Mouse (Mus musculus): Measurements from ENCODE around the gene Msh3. TPM values are rescaled to one million over a fixed set of nuclear protein-coding genes. Genes with fewer than 3 reads are reported as not detected.

Msh3 gene
- total RNA-seq, 2 experiments from 2014 or later, result 8.0 to 10.3 TPM

DNA sequence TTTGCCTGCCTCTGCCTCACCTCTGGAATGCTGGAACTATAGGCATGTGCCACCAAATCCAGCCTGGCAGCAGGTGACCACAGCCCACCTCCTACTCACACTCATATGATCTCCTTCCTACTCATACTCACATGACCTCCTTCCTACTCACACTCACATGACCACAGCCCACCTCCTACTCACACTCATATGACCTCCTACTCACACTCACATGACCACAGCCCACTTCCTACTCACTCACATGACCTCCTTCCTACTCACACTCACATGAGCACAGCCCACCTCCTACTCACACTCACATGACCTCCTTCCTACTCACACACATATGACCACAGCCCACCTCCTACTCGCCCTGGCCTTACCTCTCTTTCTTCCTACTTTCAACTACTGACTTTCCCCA, 17.9 kb downstream of the Msh3 start:
- intact Hi-C loops (cut with DNase I), result loop anchor here (1.0 to 5.0 kb wide), 2 partner anchors 428 to 530 kb away; partner anchors contain the start of gene Zcchc9
- DNase-seq (ENCODE audit: low spot score), result no peak

GRCm38 (mm10) chr13:92332103-92332879, 22.5 kb downstream of the Msh3 start:
- intact Hi-C loops (cut with DNase I), result no loop called here

GRCm38 (mm10) chr13:92330621-92331020, 24.2 kb downstream of the Msh3 start:
- no peak for DNase-seq (ENCODE audit: low spot score)
- intact Hi-C loops (cut with DNase I), result no loop called here

More at GRCm38 (mm10) chr13:92332103-92332879, 22.5 kb downstream of the Msh3 start:
- no peak for DNase-seq (ENCODE audit: low spot score)

GRCm38 (mm10) chr13:92328000-92328399, 26.8 kb downstream of the Msh3 start:
- DNase-seq (ENCODE audit: low spot score), result no peak

DNA sequence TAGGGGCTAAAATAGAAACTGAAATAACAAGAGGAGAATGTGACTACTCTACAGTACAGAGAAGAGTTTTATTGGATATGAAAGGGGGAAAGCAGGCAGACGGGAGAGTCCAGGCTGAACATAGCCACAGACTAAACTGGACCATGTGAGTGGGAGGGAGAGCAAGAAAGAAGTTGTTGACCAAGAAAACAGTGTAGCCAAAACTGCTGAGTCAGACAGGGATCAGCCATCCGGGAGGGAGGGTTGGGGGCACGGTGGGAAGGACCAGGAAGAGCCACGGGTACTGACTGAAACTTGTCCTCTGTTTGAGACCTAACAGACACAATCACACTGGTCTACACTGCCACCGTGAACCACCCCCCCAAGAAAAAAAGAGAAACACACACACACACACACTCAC, 28.8 kb downstream of the Msh3 start:
- DNase-seq (ENCODE audit: low spot score), result no peak
- intact Hi-C loops (cut with DNase I), result no loop called here

More at GRCm38 (mm10) chr13:92328000-92328399, 26.8 kb downstream of the Msh3 start:
- intact Hi-C loops (cut with DNase I), result no loop called here

DNA sequence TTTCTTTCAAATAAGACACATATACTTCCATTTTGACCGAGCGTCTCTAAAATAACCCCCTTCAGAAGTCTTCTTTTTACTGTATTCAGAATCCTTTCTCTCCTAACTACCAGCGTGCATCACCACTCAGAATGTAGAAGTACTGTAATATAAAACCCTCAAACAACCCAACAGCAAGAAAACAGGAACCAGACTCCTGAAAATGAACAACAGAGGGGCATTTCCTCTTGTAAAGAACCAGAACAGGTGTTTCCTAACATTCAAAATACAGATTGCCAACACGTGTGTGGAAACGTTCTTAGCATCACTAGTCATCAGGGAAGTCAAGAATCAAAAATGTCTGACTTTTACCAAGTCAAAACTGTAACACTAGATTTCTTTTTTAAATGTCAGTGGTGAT, 34.0 kb downstream of the Msh3 start:
- DNase-seq (ENCODE audit: low spot score), result no peak
- intact Hi-C loops (cut with DNase I), result no loop called here

GRCm38 (mm10) chr13:92314613-92315012, 40.2 kb downstream of the Msh3 start:
- intact Hi-C loops (cut with DNase I), result no loop called here
- DNase-seq (ENCODE audit: low spot score), result no peak

- intact Hi-C loops (cut with DNase I), result no loop called here
- no peak for DNase-seq (ENCODE audit: low spot score)
Measured at GRCm38 (mm10) chr13:92305680-92306079, 49.1 kb downstream of the Msh3 start, which contains the start of gene Gm20379. TSS of gene Gm20379 (plus strand) at chr13:92305980.

DNA sequence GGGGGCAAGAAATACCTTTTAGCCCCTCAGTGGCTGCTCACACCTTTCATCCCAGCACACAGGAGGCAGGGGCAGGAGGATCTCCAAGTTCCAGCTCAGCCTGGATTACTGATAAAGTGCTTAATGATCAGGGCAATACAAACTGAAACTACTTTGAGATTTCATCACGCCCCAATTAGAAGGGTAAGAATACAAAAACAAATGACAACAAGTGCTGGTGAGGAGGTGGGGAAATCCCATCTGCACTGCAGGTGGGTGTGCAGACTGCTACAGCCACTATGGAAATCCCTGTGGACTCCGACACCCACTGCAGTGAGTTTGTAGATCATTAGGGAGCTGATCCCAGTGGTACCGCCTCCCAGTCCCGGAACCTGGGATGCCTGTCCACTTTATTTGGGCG, 50.5 kb downstream of the Msh3 start:
- intact Hi-C loops (cut with DNase I), result no loop called here
- no peak for DNase-seq (ENCODE audit: low spot score)

- no peak for DNase-seq (ENCODE audit: low spot score)
- intact Hi-C loops (cut with DNase I), result no loop called here
Measured at GRCm38 (mm10) chr13:92303062-92303948, 51.5 kb downstream of the Msh3 start.

DNA sequence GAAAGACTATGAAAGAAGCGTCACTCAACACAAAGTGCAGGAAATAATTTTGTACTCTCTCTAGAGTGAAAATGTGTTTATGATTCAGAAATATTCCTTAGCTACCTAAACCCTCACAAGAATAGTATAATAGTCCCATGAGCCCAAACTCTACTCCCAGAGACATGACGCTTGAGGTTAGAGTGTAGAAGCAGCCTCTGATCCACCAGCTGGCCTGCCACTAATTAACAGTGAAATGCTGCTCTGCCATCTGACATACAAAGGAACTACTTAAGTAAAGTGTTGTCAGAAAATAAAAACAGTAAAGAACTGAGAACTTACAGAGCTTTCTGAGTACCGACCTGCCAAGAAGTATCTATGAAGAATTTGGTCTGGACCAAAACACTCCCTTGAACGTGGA, 52.3 kb downstream of the Msh3 start:
- intact Hi-C loops (cut with DNase I), result no loop called here
- DNase-seq (ENCODE audit: low spot score), result no peak

- intact Hi-C loops (cut with DNase I), result no loop called here
Measured at GRCm38 (mm10) chr13:92301754-92302153, 53.0 kb downstream of the Msh3 start.

DNA sequence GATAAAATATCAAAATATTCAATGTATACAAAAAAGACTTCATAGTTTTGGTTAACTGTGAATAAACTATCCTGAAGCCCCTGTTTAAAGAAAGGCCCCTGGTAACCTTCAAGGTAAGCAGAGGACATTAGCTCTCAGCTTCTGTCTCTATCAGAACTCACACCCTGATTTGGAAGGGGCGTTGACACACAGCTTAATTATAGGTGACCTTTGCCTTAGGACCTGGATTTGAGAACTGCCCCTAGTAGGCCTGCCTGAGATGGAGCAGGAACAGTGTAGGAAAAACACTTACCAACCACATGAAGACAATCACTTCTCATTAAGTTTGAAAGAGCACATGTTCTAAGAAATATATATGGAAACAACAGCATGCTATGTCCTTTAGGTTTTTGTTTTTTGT, 55.3 kb downstream of the Msh3 start:
- DNase-seq (ENCODE audit: low spot score), result no peak

More at GRCm38 (mm10) chr13:92301754-92302153, 53.0 kb downstream of the Msh3 start:
- DNase-seq (ENCODE audit: low spot score), result no peak

DNA sequence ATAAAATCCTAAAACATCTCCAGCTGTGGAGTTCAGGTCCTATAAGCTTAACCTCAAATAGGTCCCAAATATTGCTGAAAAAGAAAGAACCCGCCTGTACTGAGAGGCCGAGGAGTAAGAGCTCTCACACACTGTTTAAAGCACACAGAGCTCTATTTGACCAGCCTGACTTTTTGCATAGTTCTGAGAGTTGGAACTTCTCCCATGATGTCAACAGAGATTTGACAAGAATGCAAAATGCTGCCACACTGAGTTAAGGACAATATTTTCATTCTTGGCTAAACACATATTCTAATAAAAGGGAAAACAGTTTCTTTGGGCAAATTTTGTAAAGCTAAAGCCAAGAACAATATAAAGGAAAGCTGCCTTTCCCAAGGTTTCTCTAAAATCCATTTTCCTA, 57.8 kb downstream of the Msh3 start:
- intact Hi-C loops (cut with DNase I), result no loop called here
- no peak for DNase-seq (ENCODE audit: low spot score)

More for the DNA sequence above, 55.3 kb downstream of the Msh3 start:
- intact Hi-C loops (cut with DNase I), result no loop called here

DNA sequence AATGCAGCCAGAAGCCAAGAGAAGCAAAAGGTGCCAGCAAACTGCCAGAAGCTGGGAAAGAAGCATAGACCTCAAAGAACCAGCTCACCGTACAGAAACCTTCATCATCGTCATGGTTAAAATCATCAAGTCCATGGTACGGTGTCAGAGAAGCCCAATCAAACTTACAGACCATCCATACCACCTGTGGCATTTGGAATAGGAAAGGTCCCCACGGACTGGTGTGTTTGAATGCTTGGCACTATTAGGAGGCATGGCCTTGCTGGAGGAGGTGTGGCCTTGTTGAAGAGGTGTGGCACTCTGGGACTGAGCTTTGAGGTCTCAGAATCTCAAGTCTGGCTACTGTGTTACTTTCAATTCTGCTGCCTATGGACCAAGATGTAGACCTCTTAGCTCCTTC, 58.3 kb downstream of the Msh3 start:
- intact Hi-C loops (cut with DNase I), result no loop called here
- no peak for DNase-seq (ENCODE audit: low spot score)

DNA sequence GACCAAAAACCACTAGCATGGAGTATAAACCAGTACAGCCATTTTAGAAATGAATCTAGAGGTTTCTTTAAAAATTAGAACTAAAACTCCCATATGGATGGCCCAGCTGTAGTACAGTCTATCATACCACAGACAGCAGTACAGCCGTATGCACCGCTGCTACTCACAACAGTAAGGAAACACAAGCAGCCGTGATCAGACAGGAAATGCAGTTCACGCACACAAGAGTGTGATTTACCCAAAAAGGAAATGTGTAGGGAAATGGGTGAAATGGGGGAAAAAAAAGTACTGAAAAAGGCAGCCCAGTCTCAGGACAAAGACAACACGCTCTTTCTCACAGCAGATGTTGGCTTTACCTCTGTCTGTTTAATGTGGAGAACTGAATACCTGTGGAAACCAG, 60.9 kb downstream of the Msh3 start:
- DNase-seq (ENCODE audit: low spot score), result no peak
- intact Hi-C loops (cut with DNase I), result no loop called here

DNA sequence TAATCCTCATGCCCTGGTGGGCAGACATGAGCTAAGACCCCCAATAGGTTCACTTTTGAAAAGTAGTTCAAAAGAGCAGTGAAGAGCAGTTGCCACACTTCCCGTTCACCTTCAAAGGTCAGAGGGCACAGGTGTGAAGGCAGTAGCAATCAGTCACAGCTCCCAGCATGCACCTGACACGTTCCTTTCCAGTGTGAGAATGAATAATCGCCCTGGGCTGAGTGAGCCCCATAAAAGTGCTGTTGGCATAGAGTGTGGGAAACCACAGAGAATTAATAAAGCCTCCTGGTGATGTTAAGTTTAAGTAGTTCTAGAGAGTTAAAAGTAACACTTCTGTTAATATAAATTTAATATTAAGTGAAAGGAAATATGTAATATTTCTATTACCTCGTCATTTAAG, 63.2 kb downstream of the Msh3 start:
- DNase-seq (ENCODE audit: low spot score), result no peak
- intact Hi-C loops (cut with DNase I), result no loop called here

- intact Hi-C loops (cut with DNase I), result no loop called here
- no peak for DNase-seq (ENCODE audit: low spot score)
Measured at GRCm38 (mm10) chr13:92277027-92277426, 77.8 kb downstream of the Msh3 start.

DNA sequence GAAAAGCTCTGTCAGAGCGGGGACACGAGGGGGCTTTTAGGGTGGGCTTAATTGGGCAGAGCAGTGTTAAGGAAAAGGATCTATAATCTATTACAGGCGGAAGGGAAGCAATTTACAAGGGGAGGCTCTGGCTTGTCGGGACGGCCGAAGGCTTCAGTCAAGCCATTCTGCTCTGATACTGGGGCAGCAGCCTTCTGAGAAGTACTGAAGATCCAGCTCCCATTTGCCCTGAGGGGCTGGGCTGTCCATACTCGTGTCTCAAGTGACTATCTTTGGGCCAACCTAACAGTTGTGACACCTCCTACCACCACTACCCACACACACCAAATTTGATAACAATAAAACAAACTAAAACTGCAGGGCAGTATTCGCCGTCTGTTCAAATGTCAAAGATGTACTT, 79.5 kb downstream of the Msh3 start:
- intact Hi-C loops (cut with DNase I), result no loop called here

DNA sequence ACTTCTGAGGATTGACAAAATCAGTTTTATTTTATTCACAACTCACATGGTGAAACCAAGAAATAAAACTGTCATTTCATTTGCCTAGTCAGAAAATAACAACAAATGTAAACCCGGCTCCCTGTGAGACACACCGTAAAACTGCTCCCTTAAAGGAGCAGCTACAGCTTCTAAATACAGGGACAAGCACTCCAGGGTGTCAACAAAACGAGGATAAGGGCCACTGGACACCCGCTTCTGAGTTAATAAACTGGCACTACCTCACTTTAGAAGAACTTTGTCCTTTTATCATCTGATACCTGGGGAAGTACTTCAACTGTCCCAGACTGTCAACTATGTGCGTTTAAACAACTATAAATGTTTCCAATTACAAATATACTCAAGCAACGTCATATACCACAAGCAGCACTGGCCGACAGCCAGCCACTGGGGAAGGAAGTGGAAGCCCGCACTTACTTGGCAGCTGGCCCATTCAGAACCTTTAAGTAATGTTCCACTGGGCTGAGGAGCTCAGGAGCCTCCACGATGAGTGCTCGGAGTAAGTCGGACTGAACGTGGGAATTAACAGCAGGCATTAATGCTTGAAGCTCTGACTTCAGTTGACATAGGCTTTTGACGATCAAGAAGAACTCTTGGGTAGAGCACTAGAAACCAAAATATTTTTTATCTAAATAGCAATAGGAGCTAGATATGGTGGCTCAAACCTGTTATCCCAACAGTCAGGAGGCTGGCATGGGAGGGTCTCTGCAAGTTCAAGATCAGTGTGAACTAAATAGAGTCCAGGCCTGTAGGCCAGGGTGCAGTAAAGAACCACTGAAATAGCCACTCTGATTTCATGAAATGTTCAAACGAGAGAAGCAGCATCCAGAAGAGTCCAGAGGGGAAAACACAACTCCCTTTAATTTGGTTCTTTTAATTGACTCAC, 80.3 kb downstream of the Msh3 start:
- intact Hi-C loops (cut with DNase I), result no loop called here
- peak; percentile 29 for DNase-seq (ENCODE audit: low spot score)

More for the DNA sequence above, 79.5 kb downstream of the Msh3 start:
- no peak for DNase-seq (ENCODE audit: low spot score)
